Mouse (Mus musculus) activated CD4-positive, CD25-positive, alpha-beta regulatory T cell, adult 9 weeks (primary cell): Measurements from ENCODE around the gene 1700001O22Rik. TPM values are rescaled to one million over a fixed set of nuclear protein-coding genes. Genes with fewer than 3 reads are reported as not detected.

ENCODE experiments used
- polyA plus RNA-seq: library from polyadenylated mRNA; unstranded; fragments of 100-300 nt; shearing (Covaris generic); gene quantifications from one replicate; pipeline ENCODE4 v1.2.1, GENCODE M21; 2017

The 1700001O22Rik gene
- polyA plus RNA-seq = 0.44 TPM

GRCm38 (mm10) chr2:30803604-30804003 is at the start of gene 1700001O22Rik:
Gene 1700001O22Rik (minus strand): TSS chr2:30803661.

GRCm38 (mm10) chr2:30834373-30835022 is 31.0 kb upstream of the 1700001O22Rik start, which contains the start of gene Prrx2:
Gene Prrx2 (plus strand): TSS chr2:30834972.

GRCm38 (mm10) chr2:30830283-30830795 is 26.9 kb upstream of the 1700001O22Rik start, which contains the start of gene Asb6:
Gene Asb6 (minus strand): TSS chr2:30830333.

GRCm38 (mm10) chr2:30807648-30808295 is 4.3 kb upstream of the 1700001O22Rik start, which contains the start of gene Ntmt1:
Gene Ntmt1 (plus strand): TSS chr2:30807826.

Other genes with a start within 250 kb of the 1700001O22Rik start
- 0.45 TPM for gene Cstad, start 208.6 kb downstream of the 1700001O22Rik start, polyA plus RNA-seq
- gene Ntmt1, start 4.2 kb upstream of the 1700001O22Rik start, polyA plus RNA-seq = 39.1 TPM
- gene Asb6, start 26.7 kb upstream of the 1700001O22Rik start, polyA plus RNA-seq = 65.1 TPM
- gene Prrx2, start 31.3 kb upstream of the 1700001O22Rik start, polyA plus RNA-seq = not detected
- gene Ptges, start 126.2 kb upstream of the 1700001O22Rik start, polyA plus RNA-seq = not detected
- 34.6 TPM for gene Tor1b, start 149.3 kb upstream of the 1700001O22Rik start, polyA plus RNA-seq
- gene Tor1a, start 164.3 kb upstream of the 1700001O22Rik start, polyA plus RNA-seq = 67.6 TPM
- 83.9 TPM for gene BC005624, start 178.5 kb upstream of the 1700001O22Rik start, polyA plus RNA-seq
- 30.2 TPM for gene Usp20, start 178.6 kb upstream of the 1700001O22Rik start, polyA plus RNA-seq